Mouse (Mus musculus): ENCODE measurements around the gene 9130213A22Rik. TPM values are rescaled to one million over a fixed set of nuclear protein-coding genes. Genes with fewer than 3 reads are reported as not detected.
A peak's percentile ranks its signal among the peaks of the same experiment; 100 is the strongest.

9130213A22Rik gene
- polyA plus RNA-seq, 1 experiment from 2014 or later = 0.14 TPM

GRCm38 (mm10) chr11:69149728-69150127 lies 27.3 kb upstream of the 9130213A22Rik start:
- WGBS = 83% methylated on average over 6 of the region's 6 CpGs
- no peak overlapping the region for H3K27ac ChIP-seq (replicated peaks; ENCODE audit: low read depth, low read length)
- no peak for ATAC-seq (ENCODE audit: low read depth)
- no peaks in the 10 kb centered on the region for H3K36me3 ChIP-seq (ENCODE audit: control insufficient read depth, insufficient read depth, low read length)
- no peaks in the 10 kb centered on the region for H3K9me3 ChIP-seq (ENCODE audit: control insufficient read depth, low read length)
- H3K4me3 ChIP-seq (ENCODE audit: low read depth, low read length) = no peak overlapping the region
- no peak overlapping the region for H3K4me2 ChIP-seq (ENCODE audit: low read depth, low read length)
- DNase-seq (ENCODE audit: low spot score) = no peak
- H3K9ac ChIP-seq (ENCODE audit: low read depth, low read length) = no peak overlapping the region
- peaks cover 4% of the 10 kb centered on the region; the same call in 1 of the 2 replicates for H3K4me1 ChIP-seq (ENCODE audit: control insufficient read depth, insufficient read depth, low read length)
- H3K27me3 ChIP-seq (replicated peaks; ENCODE audit: control insufficient read depth, insufficient read depth, low read length) = no peaks in the 10 kb centered on the region

DNA sequence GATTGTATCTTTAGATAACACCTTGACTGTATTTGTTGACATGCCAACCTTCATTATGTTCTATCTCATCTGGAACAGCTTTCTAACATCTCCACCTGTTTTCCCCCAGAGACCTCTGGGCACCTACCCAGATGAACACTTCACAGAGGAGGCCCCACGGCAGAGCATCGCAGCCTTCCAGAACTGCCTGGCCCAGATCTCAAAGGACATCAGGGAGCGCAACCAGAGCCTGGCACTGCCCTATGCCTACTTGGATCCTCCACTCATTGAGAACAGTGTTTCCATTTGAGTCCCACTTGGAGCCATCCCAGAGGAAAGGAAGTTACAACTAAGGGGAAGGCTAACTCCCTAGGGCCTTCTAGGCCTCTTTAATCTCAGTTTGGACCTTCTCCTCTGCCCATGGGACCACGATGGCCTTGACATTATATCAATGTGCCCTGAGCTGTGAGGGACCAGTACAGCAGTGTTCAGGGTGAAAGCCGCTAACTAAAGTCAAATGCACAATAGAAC lies 26.1 kb upstream of the 9130213A22Rik start:
- H3K9me3 ChIP-seq (ENCODE audit: control insufficient read depth, low read length) = no peaks in the 10 kb centered on the region
- 87% methylated on average over 5 of the region's 5 CpGs for WGBS

GRCm38 (mm10) chr11:69147546-69147945 lies 25.2 kb upstream of the 9130213A22Rik start:
- H3K9me3 ChIP-seq (ENCODE audit: control insufficient read depth, low read length) = no peaks in the 10 kb centered on the region
- ATAC-seq (ENCODE audit: low read depth) (no peak), DNase-seq (ENCODE audit: low spot score) (no peak)
- WGBS = 69% methylated on average over 7 of the region's 7 CpGs
- H3K4me2 ChIP-seq (ENCODE audit: low read depth, low read length) = no peak overlapping the region
- H3K27me3 ChIP-seq (replicated peaks; ENCODE audit: control insufficient read depth, insufficient read depth, low read length) = no peaks in the 10 kb centered on the region
- no peak overlapping the region for H3K4me3 ChIP-seq (ENCODE audit: low read depth, low read length)
- H3K4me1 ChIP-seq (ENCODE audit: control insufficient read depth, insufficient read depth, low read length) = peaks cover 4% of the 10 kb centered on the region; the same call in 1 of the 2 replicates
- no peak overlapping the region for H3K9ac ChIP-seq (ENCODE audit: low read depth, low read length)
- H3K36me3 ChIP-seq (ENCODE audit: control insufficient read depth, insufficient read depth, low read length) = no peaks in the 10 kb centered on the region
- H3K27ac ChIP-seq (replicated peaks; ENCODE audit: low read depth, low read length) = no peak overlapping the region

More for the DNA sequence above, 26.1 kb upstream of the 9130213A22Rik start:
- H3K4me2 ChIP-seq (ENCODE audit: low read depth, low read length) = no peak overlapping the region
- H3K4me3 ChIP-seq (ENCODE audit: low read depth, low read length) = no peak overlapping the region
- H3K36me3 ChIP-seq (ENCODE audit: control insufficient read depth, insufficient read depth, low read length) = no peaks in the 10 kb centered on the region
- no peak overlapping the region for H3K9ac ChIP-seq (ENCODE audit: low read depth, low read length)
- no peak for DNase-seq (ENCODE audit: low spot score)
- no peak for ATAC-seq (ENCODE audit: low read depth)
- peaks cover 4% of the 10 kb centered on the region; the same call in 1 of the 2 replicates for H3K4me1 ChIP-seq (ENCODE audit: control insufficient read depth, insufficient read depth, low read length)
- H3K27ac ChIP-seq (replicated peaks; ENCODE audit: low read depth, low read length) = no peak overlapping the region
- H3K27me3 ChIP-seq (replicated peaks; ENCODE audit: control insufficient read depth, insufficient read depth, low read length) = no peaks in the 10 kb centered on the region

- Histone ChIP-seq H3K4me2 (ENCODE audit: low read depth, low read length) (no peak overlapping the region), H3K27ac (replicated peaks; ENCODE audit: low read depth, low read length) (no peak overlapping the region), H3K27me3 (replicated peaks; ENCODE audit: control insufficient read depth, insufficient read depth, low read length) (no peaks in the 10 kb centered on the region), H3K36me3 (ENCODE audit: control insufficient read depth, insufficient read depth, low read length) (no peaks in the 10 kb centered on the region), H3K4me3 (ENCODE audit: low read depth, low read length) (no peak overlapping the region), H3K9ac (ENCODE audit: low read depth, low read length) (no peak overlapping the region), H3K9me3 (ENCODE audit: control insufficient read depth, low read length) (no peaks in the 10 kb centered on the region), H3K4me1 (ENCODE audit: control insufficient read depth, insufficient read depth, low read length) (no peaks in the 10 kb centered on the region; the same call in 1 of the 2 replicates)
- DNase-seq (ENCODE audit: low spot score) (no peak), ATAC-seq (ENCODE audit: low read depth) (no peak)
- WGBS = 90% methylated on average over 5 of the region's 6 CpGs
Observed at GRCm38 (mm10) chr11:69135361-69135760, 13.0 kb upstream of the 9130213A22Rik start.

DNA sequence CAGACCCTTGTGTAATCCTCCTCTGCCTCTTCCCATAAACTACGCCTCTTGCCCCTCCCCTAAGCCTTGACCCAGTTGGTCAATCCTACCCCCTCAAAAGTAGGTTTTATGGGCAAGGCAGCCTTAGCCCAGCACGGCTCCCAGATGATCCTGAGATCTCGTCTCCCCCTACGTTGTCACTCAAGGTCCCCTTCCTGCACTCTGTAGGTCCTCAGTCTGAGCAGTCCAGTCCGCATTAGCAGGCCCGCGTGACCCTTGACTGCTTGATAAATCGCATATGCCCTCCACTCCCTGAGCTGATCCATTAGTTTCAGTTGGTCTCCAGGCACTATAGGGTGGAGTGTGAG lies 12.2 kb upstream of the 9130213A22Rik start:
- no peak overlapping the region for H3K27ac ChIP-seq (replicated peaks; ENCODE audit: low read depth, low read length)
- peak overlapping the region; percentile 60 for H3K9ac ChIP-seq (ENCODE audit: low read depth, low read length)
- no peak for DNase-seq (ENCODE audit: low spot score)
- no peaks in the 10 kb centered on the region; the same call in 1 of the 2 replicates for H3K4me1 ChIP-seq (ENCODE audit: control insufficient read depth, insufficient read depth, low read length)
- no peaks in the 10 kb centered on the region for H3K36me3 ChIP-seq (ENCODE audit: control insufficient read depth, insufficient read depth, low read length)
- H3K4me2 ChIP-seq (ENCODE audit: low read depth, low read length) = peak overlapping the region; percentile 70
- 20% methylated on average over 8 of the region's 8 CpGs for WGBS
- ATAC-seq (ENCODE audit: low read depth) = 0 out of 2 replicates have a peak, but pooled peaks have one; percentile 1
- no peaks in the 10 kb centered on the region for H3K27me3 ChIP-seq (replicated peaks; ENCODE audit: control insufficient read depth, insufficient read depth, low read length)
- no peaks in the 10 kb centered on the region for H3K9me3 ChIP-seq (ENCODE audit: control insufficient read depth, low read length)
- peak overlapping the region; percentile 47 for H3K4me3 ChIP-seq (ENCODE audit: low read depth, low read length)

DNA sequence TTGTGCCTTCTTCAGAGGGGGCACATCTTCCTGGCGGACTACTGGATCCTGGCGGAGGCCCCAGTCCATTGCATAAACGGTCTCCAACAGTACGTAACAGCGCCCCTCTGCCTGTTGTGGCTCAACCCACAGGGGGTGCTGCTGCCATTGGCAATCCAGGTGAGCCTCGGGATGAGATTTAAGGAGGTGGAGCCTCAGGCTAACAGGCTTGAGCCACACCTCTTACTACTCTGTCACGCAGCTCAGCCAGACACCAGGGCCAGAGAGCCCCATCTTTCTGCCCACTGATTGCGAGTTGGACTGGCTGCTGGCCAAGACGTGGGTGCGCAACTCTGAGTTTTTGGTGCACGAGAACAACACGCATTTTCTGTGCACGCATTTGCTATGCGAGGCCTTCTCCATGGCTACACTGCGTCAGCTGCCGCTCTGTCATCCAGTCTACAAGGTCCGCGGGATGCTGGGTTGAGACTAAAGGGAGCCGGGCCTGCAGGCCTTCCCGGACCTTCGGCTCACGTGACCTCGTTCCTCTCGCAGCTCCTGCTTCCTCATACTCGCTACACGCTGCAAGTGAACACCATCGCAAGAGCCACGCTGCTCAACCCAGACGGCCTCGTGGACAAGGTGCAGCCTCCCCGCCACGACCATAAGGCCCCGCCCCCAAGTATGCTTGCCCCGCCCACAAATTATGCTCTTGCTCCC lies 11.7 kb upstream of the 9130213A22Rik start:
- peak; percentile 82 for DNase-seq (ENCODE audit: low spot score)
- Histone ChIP-seq H3K27me3 (replicated peaks; ENCODE audit: control insufficient read depth, insufficient read depth, low read length) (no peaks in the 10 kb centered on the region), H3K9ac (ENCODE audit: low read depth, low read length) (peak overlapping the region; percentile 60), H3K4me1 (ENCODE audit: control insufficient read depth, insufficient read depth, low read length) (no peaks in the 10 kb centered on the region; the same call in 1 of the 2 replicates), H3K4me3 (ENCODE audit: low read depth, low read length) (peak overlapping the region; percentile 47), H3K27ac (replicated peaks; ENCODE audit: low read depth, low read length) (peak overlapping the region; percentile 53), H3K4me2 (ENCODE audit: low read depth, low read length) (peak overlapping the region; percentile 70), H3K9me3 (ENCODE audit: control insufficient read depth, low read length) (no peaks in the 10 kb centered on the region), H3K36me3 (ENCODE audit: control insufficient read depth, insufficient read depth, low read length) (no peaks in the 10 kb centered on the region)
- ATAC-seq (ENCODE audit: low read depth) = peak; percentile 89
- WGBS = 2% methylated on average over 30 of the region's 34 CpGs

GRCm38 (mm10) chr11:69133566-69133922 lies 11.2 kb upstream of the 9130213A22Rik start:
- no peaks in the 10 kb centered on the region; the same call in 1 of the 2 replicates for H3K4me1 ChIP-seq (ENCODE audit: control insufficient read depth, insufficient read depth, low read length)
- ATAC-seq (ENCODE audit: low read depth) = peak; percentile 24; the same call in 1 of the 2 replicates
- no peak for DNase-seq (ENCODE audit: low spot score)
- no peak overlapping the region for H3K27ac ChIP-seq (replicated peaks; ENCODE audit: low read depth, low read length)
- no peaks in the 10 kb centered on the region for H3K36me3 ChIP-seq (ENCODE audit: control insufficient read depth, insufficient read depth, low read length)
- H3K4me2 ChIP-seq (ENCODE audit: low read depth, low read length) = peak overlapping the region; percentile 70
- no peak overlapping the region for H3K9ac ChIP-seq (ENCODE audit: low read depth, low read length)
- no peaks in the 10 kb centered on the region for H3K27me3 ChIP-seq (replicated peaks; ENCODE audit: control insufficient read depth, insufficient read depth, low read length)
- H3K9me3 ChIP-seq (ENCODE audit: control insufficient read depth, low read length) = no peaks in the 10 kb centered on the region
- 16% methylated on average over 5 of the region's 5 CpGs for WGBS
- peak overlapping the region; percentile 47 for H3K4me3 ChIP-seq (ENCODE audit: low read depth, low read length)

DNA sequence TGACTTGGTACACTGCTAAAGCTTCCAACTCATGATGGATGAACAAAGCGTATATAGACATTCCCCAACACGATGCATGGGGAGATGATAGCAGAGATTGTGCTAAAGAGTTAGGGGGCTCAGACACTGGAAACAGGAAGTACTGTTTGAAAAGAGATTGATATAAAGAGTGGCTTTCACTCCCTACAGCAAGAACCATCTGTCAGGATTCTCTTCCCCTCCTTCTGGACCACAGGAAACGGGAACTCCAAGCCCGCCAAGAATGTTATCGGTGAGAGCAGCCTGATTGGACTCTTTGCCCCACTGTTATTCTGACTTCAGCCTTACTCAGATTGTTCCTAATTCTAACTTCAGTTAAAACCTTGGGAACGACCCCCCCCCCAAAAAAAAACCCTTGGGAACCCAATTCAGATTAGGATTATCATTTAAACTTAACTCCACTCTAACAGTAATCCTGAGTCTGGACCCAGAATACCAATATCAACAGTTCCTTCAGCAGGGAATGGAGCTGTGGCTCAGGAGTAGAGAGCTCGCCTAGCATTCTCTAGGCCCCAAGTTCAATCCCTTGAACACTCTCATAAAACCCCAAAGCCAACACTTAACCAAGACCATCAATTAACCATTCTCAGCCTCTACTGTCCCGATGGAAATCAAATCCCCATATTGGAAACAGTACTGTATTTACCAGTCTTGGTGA lies 6.2 kb upstream of the 9130213A22Rik start:
- DNase-seq (ENCODE audit: low spot score) = no peak
- Histone ChIP-seq H3K27ac (replicated peaks; ENCODE audit: low read depth, low read length) (no peak overlapping the region), H3K9ac (ENCODE audit: low read depth, low read length) (no peak overlapping the region), H3K27me3 (replicated peaks; ENCODE audit: control insufficient read depth, insufficient read depth, low read length) (no peaks in the 10 kb centered on the region), H3K4me1 (ENCODE audit: control insufficient read depth, insufficient read depth, low read length) (peaks cover 7% of the 10 kb centered on the region; the same call in 1 of the 2 replicates), H3K4me2 (ENCODE audit: low read depth, low read length) (no peak overlapping the region), H3K4me3 (ENCODE audit: low read depth, low read length) (no peak overlapping the region), H3K36me3 (ENCODE audit: control insufficient read depth, insufficient read depth, low read length) (no peaks in the 10 kb centered on the region), H3K9me3 (ENCODE audit: control insufficient read depth, low read length) (no peaks in the 10 kb centered on the region)
- WGBS = 73% methylated on average over 8 of the region's 8 CpGs
- ATAC-seq (ENCODE audit: low read depth) = no peak
